Mouse (Mus musculus) spleen, adult 2 months (tissue): ENCODE results near the gene Tmem247.

ENCODE experiments used
- CTCF ChIP-seq: fragments of 200-500 bp; IDR thresholded peaks from 2 replicates; pipeline ENCODE4 v1.5.1; 2011; ENCODE audit warnings: mild to moderate bottlenecking, inconsistent platforms; ENCODE audit not compliant: insufficient read depth, insufficient read length, insufficient replicate concordance; ENCODE audit errors: extremely low read depth
- POLR2A ChIP-seq: fragments of 200-500 bp; IDR thresholded peaks from 2 replicates; pipeline ENCODE4 v1.6.1; 2011; ENCODE audit warnings: low read depth, low read length, inconsistent platforms

DNA sequence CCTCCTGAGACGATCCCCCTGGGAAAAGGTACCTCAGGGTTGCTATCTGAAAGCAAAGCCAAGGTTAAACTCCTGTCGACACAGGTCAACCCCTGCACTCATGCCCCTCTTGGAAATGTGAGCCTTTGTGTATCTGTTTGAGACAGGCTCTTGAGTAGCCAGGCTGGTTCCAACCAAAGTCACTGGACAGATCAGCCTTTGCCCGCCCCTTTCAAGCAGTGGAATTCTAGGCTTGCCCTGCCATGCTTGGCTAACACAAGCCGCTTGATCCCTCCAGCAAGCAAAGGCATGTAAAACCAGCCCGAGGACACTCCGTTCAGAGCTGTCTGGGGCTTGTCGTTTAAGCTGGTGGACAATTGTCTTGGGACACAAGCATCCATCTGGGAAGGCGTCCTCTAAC, 8.8 kb upstream of the Tmem247 start:
- TF ChIP-seq POLR2A (no peak), CTCF (no peak)
